Mouse (Mus musculus): ENCODE measurements around the gene Tfb2m. TPM values are rescaled to one million over a fixed set of nuclear protein-coding genes. Genes with fewer than 3 reads are reported as not detected.
A peak's percentile ranks its signal among the peaks of the same experiment; 100 is the strongest.
"Not testable (repeated sequence)": the region's sequence is repeated elsewhere in the genome, so short reads cannot be mapped to it uniquely, and the experiment has no call there.

Tfb2m gene
- 10 to 100 TPM; 26.0 to 27.7 TPM for total RNA-seq (2021)
- long read RNA-seq, experiment 1, transcript Tfb2m-201 (8 exons, 2,449 nt), result major isoform, 21 of 23 reads
- long read RNA-seq, experiment 1, partial matches to known transcripts, result 0 of 23 reads
- long read RNA-seq, experiment 1, other reads (novel, unspliced or antisense), result 2 of 23 reads
- long read RNA-seq, experiment 2, transcript Tfb2m-201 (8 exons, 2,449 nt), result major isoform, 25 of 29 reads
- long read RNA-seq, experiment 2, partial matches to known transcripts, result 0 of 29 reads
- long read RNA-seq, experiment 2, other reads (novel, unspliced or antisense), result 4 of 29 reads

DNA sequence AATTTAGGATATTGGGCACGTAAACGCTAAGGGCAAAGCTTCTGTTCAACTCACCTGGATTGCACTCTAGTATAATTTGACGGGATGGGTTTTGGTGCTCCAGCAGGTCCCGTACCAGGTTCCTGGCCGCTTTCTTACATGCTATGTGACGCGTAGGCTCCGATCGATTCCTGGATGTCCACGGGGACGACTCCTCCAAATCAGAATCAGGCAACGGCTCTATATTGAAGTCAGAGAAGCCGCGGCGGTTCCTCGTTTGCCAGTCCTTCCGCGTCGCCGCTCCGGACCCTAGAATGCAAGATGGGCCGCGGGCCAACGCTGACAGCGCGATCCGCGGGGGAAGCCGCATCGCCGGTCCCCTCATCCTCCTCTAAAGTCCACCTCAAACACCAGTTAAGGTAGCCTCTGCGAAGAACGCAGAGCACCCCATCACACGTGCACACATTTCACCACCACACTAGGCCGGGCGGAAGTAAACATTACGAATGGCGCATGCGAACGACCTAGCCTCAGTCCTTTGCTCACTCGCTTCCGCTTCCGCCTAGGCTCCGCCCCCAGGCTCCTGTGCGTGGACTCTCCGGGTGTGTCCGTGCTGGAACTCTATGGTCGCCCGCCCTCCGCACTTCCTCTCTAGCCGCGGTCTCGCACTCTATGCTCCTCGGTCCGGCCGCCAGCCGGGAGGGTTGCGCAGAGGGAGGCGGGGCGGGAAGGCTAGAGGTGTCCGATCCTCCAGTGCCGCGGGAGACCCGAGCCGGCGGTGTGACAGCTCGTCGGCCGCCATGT is at the start of gene Tfb2m, which contains the start of gene Cnst:
Gene Tfb2m (minus strand): TSS at position 500 of the 783 bp plus-strand sequence.
Gene Cnst (plus strand): TSS at position 603 of the 783 bp plus-strand sequence.
- intact Hi-C loops (cut with DNase I; ENCODE audit: low total_unique reads), result not testable (repeated sequence)
- DNase-seq, result peak; percentile 98

DNA sequence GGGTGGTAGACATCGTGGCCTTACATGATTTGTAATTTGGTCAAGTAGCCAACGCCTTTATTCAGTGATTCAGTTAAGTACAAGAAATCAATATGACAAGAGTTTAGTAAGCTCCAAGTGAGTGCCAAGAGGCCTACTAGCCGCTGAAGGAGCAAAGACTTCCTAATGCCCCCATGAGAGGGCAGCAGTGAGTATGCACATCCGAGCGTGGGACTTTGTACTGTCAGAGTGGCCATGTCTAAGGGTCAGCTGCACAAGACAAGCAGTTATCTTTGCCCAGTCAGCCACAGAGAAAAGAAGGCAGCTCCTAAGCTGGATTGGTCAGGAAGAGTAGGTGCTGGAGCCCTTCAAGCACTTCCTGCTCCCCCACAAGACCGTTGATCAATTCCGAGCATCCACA is 46.9 kb upstream of the Tfb2m start:
- intact Hi-C loops (cut with DNase I; ENCODE audit: low total_unique reads), result no loop called here
- DNase-seq, result no peak

DNA sequence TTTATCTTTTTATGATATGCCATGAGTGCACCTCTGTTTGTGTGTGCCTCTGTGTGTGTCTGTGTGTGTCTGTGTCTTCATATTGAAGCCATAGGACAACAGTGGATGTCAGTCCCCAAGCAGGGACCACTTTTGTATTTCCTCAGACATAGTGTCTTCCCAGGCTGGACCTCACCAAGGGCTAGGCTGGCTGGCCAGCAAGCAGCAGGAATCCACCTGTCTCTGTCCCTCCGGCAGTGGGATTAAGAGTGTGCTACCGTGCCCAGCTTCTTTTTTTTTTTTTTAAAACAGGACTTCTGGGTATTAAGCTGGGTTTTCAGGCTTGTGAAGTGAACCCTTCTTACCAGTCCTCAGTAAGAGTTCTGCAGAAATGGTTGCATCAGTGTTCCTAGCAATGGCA is 46.1 kb upstream of the Tfb2m start:
- no peak for DNase-seq
- intact Hi-C loops (cut with DNase I; ENCODE audit: low total_unique reads), result no loop called here

DNA sequence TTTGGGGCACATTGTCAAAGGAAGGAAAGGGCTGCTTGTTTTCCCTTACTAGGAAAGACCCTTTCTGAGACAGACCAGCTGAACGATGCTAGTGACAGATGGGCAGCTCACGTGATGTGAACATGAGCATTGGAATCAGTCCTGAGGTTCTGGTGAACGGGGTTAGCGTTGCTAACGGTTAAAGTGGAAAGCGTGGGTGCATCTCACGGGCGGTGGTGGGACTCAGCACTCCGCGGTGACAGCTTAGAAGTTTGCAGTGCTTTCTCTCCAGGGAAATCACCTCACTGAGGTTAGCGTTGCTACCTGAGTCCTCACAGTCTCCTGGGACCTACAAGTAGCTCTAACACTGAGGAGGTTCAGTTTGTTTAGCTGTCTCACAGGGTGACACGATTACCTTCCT is 45.6 kb upstream of the Tfb2m start:
- intact Hi-C loops (cut with DNase I; ENCODE audit: low total_unique reads), result no loop called here
- DNase-seq, result no peak

DNA sequence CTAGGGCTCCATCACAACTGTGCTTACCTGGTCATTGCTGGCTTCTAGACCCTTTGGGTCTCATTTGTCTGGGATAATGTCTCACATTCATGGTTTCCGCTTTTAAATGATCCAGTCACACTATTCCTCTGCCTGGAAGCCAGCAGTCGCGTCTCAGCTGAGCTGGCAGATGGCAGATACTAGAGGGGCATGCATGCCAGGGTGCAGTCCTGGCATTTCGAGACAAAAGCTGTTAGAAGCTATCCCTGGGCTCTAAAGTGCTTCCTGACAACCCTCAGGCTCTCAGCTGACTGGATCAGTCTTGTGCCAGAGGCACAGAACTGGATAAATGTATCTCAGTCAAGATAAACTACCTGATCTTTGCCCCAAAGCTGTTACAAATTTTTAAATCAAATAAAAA is 42.2 kb upstream of the Tfb2m start:
- intact Hi-C loops (cut with DNase I; ENCODE audit: low total_unique reads), result no loop called here
- peak; percentile 29 for DNase-seq

DNA sequence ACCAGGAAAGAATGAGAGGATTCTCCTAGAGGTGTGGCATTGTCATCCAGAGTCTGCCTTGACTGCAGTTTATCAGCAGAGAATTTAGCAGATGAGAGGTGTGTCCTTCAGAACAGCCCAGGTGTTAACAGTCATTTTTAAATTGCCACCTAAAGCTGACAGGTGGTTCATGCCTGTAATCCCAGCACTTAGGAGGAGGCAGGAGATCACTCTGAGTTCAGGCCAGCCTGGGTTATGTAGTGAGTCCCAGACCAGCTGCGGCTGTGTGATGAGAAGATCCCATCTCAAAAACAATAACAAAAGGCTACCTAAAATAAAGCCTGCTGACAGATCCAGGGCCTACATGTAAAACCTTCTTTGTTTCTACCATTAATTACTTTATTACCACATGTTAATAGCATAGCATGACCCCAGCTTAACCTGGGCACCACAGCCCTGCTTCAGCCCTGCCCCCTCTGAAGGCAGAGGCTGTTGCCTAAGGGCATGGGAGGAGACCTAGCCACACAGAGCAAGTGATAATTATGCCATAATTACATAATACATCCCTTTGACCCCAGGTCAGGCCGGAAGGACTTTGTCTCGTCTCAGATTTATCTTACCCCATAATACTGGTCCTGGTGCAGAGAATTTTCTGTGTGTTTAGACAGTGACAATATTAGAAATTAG is 40.5 kb upstream of the Tfb2m start:
- intact Hi-C loops (cut with DNase I; ENCODE audit: low total_unique reads), result no loop called here
- DNase-seq, result no peak

DNA sequence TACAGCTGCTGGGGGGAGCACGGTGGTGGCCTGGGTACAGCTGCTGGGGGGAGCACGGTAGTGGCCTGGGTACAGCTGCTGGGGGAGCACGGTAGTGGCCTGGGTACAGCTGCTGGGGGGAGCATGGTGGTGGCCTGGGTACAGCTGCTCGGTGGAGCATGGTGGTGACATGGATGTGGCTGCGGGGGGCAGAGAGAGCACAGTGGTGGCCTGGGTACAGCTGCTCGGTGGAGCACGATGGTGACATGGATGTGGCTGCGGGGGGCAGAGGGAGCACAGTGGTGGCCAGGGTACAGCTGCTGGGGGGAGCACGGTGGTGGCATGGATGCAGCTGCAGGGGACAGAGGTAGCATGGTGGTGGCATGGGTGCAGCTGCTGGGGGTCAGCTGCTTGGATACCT is 39.6 kb upstream of the Tfb2m start:
- DNase-seq, result no peak
- intact Hi-C loops (cut with DNase I; ENCODE audit: low total_unique reads), result no loop called here

DNA sequence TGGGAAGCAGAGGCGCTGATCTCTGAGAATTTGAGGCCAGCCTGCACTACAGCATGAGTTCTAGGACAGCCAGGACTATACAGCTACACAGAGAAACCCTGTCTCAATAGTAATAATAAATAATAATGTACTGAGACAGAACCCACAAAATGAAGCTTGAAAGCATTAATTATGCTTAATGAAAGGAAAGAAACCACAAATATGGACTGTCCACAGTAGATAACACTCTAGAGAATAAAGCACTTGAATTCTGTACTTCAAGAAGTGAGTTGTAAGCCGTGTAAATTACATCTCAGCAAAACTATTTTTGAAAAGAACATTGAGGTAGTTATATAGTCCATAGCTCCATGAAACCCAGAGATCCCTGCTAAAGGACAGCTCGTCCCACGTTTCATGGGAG is 38.2 kb upstream of the Tfb2m start:
- no peak for DNase-seq
- intact Hi-C loops (cut with DNase I; ENCODE audit: low total_unique reads), result no loop called here

DNA sequence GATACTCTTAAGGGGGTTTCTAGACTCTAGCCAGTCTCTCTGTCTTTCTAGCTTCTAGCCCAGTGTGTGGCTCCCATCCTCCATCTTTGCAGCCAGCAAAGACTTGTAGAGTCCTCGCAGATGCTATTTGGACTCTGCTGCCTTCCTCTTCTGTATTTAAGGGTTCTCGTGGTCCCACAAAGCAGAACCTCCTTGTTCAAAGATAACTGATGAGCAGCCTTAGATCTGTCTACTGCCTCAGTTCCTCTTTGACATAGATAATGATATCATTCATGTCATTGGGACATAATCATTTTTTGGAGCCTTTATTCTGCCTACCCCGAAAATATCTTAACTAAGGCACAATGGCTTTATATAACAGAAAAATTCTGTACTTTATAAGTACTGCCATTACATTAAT is 37.0 kb upstream of the Tfb2m start:
- DNase-seq, result no peak
- intact Hi-C loops (cut with DNase I; ENCODE audit: low total_unique reads), result no loop called here

DNA sequence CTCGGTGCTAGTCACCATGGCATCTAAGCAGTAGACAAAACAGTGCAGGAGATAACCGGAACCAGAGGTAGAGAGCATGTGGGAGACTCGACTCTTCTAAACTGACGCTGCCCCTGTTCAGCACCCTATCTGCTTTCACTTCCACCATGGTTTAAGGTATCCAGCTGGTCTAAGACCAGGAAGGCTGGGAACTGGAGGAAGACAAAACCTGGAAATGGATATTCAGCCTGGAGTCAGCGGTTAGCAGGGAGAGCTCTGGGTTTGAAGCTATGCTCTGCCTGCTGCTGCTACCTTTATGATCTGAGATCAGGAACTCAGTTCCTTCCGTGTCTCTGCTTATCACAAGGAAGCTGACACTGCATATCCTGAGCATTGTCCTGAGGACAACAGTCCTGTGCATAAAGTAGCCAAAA is 36.0 kb upstream of the Tfb2m start:
- DNase-seq, result peak; percentile 31
- intact Hi-C loops (cut with DNase I; ENCODE audit: low total_unique reads), result no loop called here

DNA sequence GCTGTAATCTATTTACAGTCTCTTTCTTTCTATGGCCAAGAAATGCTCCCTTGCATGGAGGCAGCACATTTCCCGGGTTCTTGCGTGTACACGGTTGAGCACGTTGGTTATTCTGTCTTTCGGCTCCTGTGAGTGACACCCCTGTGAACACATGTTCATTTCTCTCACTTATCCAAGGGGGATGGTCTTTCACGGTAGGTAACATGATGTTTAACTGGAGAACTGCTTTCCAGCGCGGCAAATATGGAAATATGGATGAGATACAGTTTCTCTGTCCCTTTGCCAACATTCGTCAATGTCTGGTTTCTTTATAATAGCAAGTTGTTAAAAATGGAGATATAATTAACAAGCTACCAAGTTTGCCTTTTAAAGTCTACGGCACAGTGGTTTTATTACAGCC is 35.4 kb upstream of the Tfb2m start:
- intact Hi-C loops (cut with DNase I; ENCODE audit: low total_unique reads), result no loop called here
- DNase-seq, result no peak

DNA sequence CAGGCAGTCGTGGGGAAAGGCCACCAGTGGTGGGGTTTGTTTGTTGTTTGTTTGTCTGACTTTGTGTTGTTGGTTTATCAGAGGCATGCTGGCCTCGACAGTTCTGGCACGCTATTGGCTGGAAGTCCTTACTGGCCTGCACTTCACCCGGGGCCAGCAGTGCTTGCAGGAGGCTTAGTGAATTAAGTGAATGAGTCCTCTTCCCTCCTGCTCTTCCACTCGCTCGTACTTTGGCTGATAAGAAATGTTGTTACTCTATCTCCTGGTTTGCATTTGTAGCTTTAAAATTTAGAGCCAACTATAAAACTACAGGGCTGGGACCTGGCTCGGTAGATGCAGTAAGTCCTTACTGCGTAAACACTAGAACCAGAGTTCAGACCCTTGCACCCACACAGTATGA is 34.1 kb upstream of the Tfb2m start:
- intact Hi-C loops (cut with DNase I; ENCODE audit: low total_unique reads), result no loop called here
- no peak for DNase-seq

DNA sequence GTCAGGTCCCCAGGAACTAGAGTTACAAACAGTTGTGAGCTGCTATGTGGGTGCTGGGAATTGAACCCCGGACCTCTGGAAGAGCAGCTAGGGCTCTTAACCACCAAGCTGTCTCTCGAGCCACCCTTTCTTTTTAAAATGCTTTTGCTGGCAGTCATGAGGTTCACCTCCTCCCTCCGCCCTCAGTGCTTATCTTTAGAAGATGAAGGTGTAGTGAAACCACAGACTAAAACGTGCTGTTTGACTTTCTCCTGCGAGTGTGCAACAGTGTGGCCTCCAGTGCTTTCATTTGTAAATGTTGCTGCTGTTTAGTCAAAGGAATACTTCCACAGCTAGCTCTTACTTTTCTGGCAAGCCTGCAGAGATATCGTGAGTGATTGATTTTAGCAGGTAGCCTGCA is 32.6 kb upstream of the Tfb2m start:
- intact Hi-C loops (cut with DNase I; ENCODE audit: low total_unique reads), result no loop called here
- no peak for DNase-seq

DNA sequence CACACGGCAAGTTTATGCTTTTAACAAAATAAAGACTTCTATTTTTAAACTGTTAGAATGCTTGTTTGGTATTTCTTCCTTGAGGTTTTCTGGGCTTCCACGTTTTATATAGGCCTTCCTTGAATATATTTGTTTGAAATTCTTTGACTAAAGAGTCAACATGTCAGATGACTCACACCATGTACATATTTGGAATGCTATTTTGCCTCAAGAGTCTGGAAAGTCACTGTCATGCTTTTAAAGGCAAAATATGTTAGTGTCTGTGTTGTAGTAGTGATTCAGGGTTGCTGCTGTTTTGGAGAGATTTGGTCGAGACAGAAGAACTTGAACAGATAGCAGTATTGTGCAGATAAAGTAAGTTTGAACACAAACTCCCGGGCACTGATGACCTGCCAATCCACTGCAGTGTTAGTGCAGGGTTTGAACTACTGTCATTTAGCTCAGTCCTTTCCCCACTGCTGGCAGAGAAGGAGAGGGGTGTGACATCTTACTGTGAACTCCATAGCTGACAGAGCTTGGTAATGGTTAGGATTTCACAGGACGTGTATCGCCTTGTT is 27.7 kb upstream of the Tfb2m start:
- DNase-seq, result no peak
- intact Hi-C loops (cut with DNase I; ENCODE audit: low total_unique reads), result no loop called here

DNA sequence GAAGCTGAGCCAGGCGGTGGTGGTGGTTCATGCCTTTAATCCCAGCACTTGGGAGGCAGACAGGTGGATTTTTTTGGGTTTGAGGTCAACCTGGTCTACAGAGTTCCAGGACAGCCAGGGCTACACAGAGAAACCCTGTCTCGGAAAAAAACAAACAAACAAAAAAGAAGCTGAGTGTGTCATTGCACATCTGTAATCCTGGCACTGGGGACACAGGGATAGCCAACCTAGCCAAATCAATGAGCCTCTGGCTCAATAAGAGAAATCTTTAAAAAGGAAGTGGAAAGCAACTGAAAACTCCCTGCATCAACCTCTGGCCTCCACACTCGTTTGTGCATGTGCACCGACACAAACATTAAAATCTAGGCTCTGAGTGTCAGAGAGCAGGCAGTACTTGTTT is 25.6 kb upstream of the Tfb2m start:
- intact Hi-C loops (cut with DNase I; ENCODE audit: low total_unique reads), result no loop called here

DNA sequence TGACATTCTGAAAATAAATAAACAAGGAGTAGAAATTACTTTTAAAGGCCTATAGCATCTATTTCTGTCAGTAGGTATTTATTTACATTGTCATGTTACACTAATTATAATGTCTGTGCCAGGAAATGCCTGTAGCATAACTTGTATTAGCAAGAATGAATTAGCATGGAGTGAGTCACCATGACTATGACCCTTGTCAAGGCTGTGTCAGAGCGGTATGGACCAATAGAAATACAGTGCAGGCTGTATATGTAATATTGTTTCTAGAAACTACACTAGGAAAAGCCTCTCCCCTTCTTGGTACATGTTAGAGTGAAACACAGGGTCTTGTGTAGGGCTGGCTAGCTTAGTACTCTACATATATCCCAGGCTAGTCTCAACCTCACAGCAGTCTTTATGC is 24.4 kb upstream of the Tfb2m start:
- no peak for DNase-seq
- intact Hi-C loops (cut with DNase I; ENCODE audit: low total_unique reads), result no loop called here

More for the DNA sequence above, 25.6 kb upstream of the Tfb2m start:
- DNase-seq, result no peak

DNA sequence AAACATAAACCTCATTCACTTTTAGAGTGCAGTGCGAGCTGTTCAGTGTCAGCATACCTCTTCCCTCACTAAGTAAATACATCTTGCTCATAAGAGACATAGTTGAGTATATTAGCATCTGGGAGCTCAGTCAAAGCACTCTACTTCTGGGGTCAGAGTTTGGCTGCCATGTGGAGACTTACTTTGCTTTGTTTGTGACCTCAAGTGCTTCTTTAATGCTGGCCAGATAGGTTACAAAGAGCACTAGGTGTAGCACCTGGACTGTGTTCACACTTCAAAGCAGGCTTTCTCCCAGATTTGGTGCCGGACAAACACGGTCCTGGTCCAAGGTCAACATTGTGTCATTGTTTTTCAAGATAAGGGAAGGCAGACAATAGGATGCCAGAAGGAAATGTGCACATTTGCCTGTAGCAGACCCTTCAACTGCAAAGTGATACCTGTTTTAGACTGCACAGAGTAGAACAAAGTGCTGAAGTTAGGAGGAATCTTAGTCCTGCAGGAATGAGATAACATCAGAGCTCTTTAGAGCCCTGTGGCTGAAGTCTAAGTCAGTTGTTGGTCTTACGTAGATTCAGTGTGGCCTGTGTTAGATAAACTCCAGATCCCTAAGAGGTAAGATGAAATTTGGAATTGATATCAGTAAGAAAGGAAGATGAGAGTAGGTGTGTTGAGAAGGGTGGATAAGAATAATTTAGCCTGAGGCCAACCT is 22.8 kb upstream of the Tfb2m start:
- DNase-seq, result no peak
- intact Hi-C loops (cut with DNase I; ENCODE audit: low total_unique reads), result no loop called here

DNA sequence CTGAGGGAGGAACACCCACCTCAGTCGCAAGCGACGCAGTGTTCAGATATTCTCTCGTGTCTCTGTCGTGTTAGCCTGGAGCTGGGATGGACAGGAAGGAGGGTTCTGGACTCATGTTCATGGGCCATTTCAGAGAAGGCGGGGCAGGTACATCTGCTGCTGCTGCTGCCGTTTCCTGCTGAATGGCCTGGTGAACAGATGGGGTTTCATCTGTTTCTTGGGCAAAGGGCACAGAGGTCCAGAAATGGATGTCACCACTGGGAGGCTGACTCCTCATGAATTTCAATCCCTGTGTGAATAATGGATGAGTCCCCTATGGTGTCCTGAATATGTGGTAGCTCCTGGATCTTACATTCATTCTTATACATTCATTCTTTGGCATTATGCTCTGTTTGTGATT is 21.5 kb upstream of the Tfb2m start:
- DNase-seq, result no peak
- intact Hi-C loops (cut with DNase I; ENCODE audit: low total_unique reads), result no loop called here

DNA sequence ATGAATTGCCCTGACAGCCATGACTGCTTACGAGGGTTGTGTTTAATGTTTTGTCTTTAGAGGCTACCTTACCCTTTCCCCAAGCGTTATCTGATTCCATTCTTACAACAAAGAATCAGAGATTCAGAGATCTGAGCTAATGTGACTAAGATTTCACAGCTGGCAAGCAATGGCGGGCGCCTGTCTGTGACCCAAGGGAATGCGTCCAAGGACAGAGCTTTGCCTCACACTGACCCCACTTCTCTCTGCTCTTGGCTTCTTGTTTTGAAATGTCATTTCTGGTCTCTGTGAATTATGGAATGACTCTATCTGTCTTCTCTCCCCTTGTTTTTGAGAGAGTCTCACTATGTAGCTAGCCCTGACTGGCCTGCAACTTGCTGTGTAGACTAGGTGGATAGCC is 17.9 kb upstream of the Tfb2m start:
- DNase-seq, result peak; percentile 31
- intact Hi-C loops (cut with DNase I; ENCODE audit: low total_unique reads), result no loop called here

DNA sequence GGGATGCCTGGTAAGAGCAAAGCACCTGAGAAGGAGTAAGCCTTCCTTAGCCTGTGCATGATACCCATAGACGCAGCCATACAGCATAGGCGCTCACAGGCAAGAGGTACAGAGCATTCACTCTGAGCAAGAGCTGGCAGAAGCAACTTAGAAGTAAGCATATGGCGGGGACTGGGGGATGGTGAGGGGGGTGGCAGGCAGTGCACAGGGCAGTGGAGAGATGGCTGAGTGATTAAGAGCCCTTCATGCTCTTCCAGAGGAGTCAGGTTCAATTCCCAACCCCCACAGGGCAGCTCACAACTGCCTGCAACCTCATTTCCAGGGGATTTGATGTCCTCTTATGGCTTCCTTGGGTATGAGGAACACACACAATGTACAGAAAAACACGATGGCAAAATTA is 17.1 kb upstream of the Tfb2m start:
- intact Hi-C loops (cut with DNase I; ENCODE audit: low total_unique reads), result no loop called here
- no peak for DNase-seq

Measured in gastrocnemius, postnatal 14 days (tissue).